Mouse (Mus musculus) adrenal gland, postnatal 36 days (tissue): ENCODE data around the gene Olfr532. TPM values are rescaled to one million over a fixed set of nuclear protein-coding genes. Genes with fewer than 3 reads are reported as not detected.
"Not testable (repeated sequence)": the region's sequence is repeated elsewhere in the genome, so short reads cannot be mapped to it uniquely, and the experiment has no call there.

Experiments used
- DNase-seq, 2 experiments: peaks; one replicate each; pipeline ENCODE4 v3.0.0; 2021; ENCODE audit warnings: mixed read lengths in 1 of 2
- long read RNA-seq, 2 experiments: library from polyadenylated mRNA; stranded (forward); transcript quantifications; one replicate each; pipeline ENCODE4 v2.0.0; 2021; ENCODE audit warnings: borderline sequencing depth in 2 of 2
- total RNA-seq, 2 experiments: library from RNA; stranded (reverse); gene quantifications; 2 replicates each; pipeline ENCODE4 v1.2.3; 2021

The Olfr532 gene
- not detected for total RNA-seq
- long read RNA-seq, experiment 1 = 0 reads
- long read RNA-seq, experiment 2 = 0 reads

- DNase-seq = no peak
Measured at GRCm38 (mm10) chr7:140421539-140421938, at the start of gene Olfr532. TSS of gene Olfr532 (minus strand) at chr7:140421639.

- not testable (repeated sequence) for DNase-seq
Measured at GRCm38 (mm10) chr7:140463070-140463469, 41.6 kb upstream of the Olfr532 start, which contains the start of gene Olfr533. TSS of gene Olfr533 (plus strand) at chr7:140463370.

GRCm38 (mm10) chr7:140443141-140443540 is 21.7 kb upstream of the Olfr532 start:
- no peak for DNase-seq

GRCm38 (mm10) chr7:140402818-140403217 is 18.6 kb downstream of the Olfr532 start, which contains the start of gene Olfr531:
TSS of gene Olfr531 (minus strand) at chr7:140402918.
- no peak for DNase-seq

- DNase-seq = no peak
Measured at GRCm38 (mm10) chr7:140376911-140377310, 44.5 kb downstream of the Olfr532 start.

GRCm38 (mm10) chr7:140376231-140376630 is 45.2 kb downstream of the Olfr532 start, which contains the start of gene Olfr530:
TSS of gene Olfr530 (minus strand) at chr7:140376331.
- no peak for DNase-seq

GRCm38 (mm10) chr7:140374300-140374699 is 47.1 kb downstream of the Olfr532 start:
- no peak for DNase-seq

Other genes with a start within 250 kb of the Olfr532 start
- not detected for gene Olfr523, start 248.4 kb downstream of the Olfr532 start, total RNA-seq
- not detected for gene Olfr524, start 215.7 kb downstream of the Olfr532 start, total RNA-seq
- gene Cd163l1, start 203.4 kb downstream of the Olfr532 start, total RNA-seq = not detected
- gene 5830411N06Rik, start 174.4 kb downstream of the Olfr532 start, total RNA-seq = not detected
- gene Olfr525, start 100.8 kb downstream of the Olfr532 start, total RNA-seq = not detected
- not detected for gene Olfr527, start 87.6 kb downstream of the Olfr532 start, total RNA-seq
- gene Olfr60, start 60.0 kb downstream of the Olfr532 start, total RNA-seq = not detected
- gene Olfr530, start 45.3 kb downstream of the Olfr532 start, total RNA-seq = not detected
- gene Olfr531, start 18.7 kb downstream of the Olfr532 start, total RNA-seq = not detected
- gene Olfr533, start 41.7 kb upstream of the Olfr532 start, total RNA-seq = not detected
- not detected for gene Olfr535, start 62.6 kb upstream of the Olfr532 start, total RNA-seq
- gene Olfr536, start 85.8 kb upstream of the Olfr532 start, total RNA-seq = not detected
- not detected for gene Olfr538, start 146.2 kb upstream of the Olfr532 start, total RNA-seq
- not detected for gene Olfr46, start 179.6 kb upstream of the Olfr532 start, total RNA-seq
- gene Olfr61, start 207.3 kb upstream of the Olfr532 start, total RNA-seq = not detected
- not detected for gene Olfr53, start 224.8 kb upstream of the Olfr532 start, total RNA-seq
- gene Olfr539, start 238.3 kb upstream of the Olfr532 start, total RNA-seq = not detected